Mouse (Mus musculus) MEL (cell line): Measurements from ENCODE around the gene Vegfb. TPM values are rescaled to one million over a fixed set of nuclear protein-coding genes. Genes with fewer than 3 reads are reported as not detected.

Experiments used
- DNase-seq: peaks from one replicate; pipeline ENCODE4 v3.0.0; 2011; ENCODE audit warnings: low read depth, low spot score
- H3K27ac ChIP-seq: 2 replicates; pipeline ENCODE4 v1.5.1; 2012; ENCODE audit warnings: low read depth, mild to moderate bottlenecking, control low read depth, low read length, moderate library complexity; ENCODE audit not compliant: control insufficient read depth
- H3K27me3 ChIP-seq, 2 experiments: fragments of 150-350 bp in 1 of 2; sonication (generic) in 1 of 2; 2 replicates each; pipeline ENCODE4 v1.6.1; 2012; ENCODE audit warnings: low read length in 2 of 2, mild to moderate bottlenecking in 2 of 2, improper control_type of control experiment in 1 of 2, moderate library complexity in 1 of 2; ENCODE audit not compliant: insufficient read depth in 2 of 2, control insufficient read depth in 1 of 2
- H3K36me3 ChIP-seq, 2 experiments: 2 replicates each; pipeline ENCODE4 v1.6.1; 2012 to 2014; ENCODE audit warnings: low read length in 2 of 2, improper control_type of control experiment in 1 of 2, inconsistent platforms in 1 of 2, mild to moderate bottlenecking in 1 of 2; ENCODE audit not compliant: insufficient read depth in 2 of 2, control insufficient read depth in 1 of 2
- H3K4me1 ChIP-seq, 2 experiments: fragments of 150-350 bp in 1 of 2; sonication (generic) in 1 of 2; 2 replicates each; pipeline ENCODE4 v1.6.1; 2012; ENCODE audit warnings: low read length in 2 of 2, improper control_type of control experiment in 1 of 2, mild to moderate bottlenecking in 1 of 2; ENCODE audit not compliant: insufficient read depth in 2 of 2, control insufficient read depth in 1 of 2
- H3K4me3 ChIP-seq, 2 experiments: fragments of 150-350 bp in 1 of 2; sonication (generic) in 1 of 2; 2 replicates each; pipeline ENCODE4 v1.5.1; 2012; ENCODE audit warnings: low read depth in 2 of 2, low read length in 2 of 2, mild to moderate bottlenecking in 2 of 2, moderate library complexity in 2 of 2, control low read depth in 1 of 2, improper control_type of control experiment in 1 of 2; ENCODE audit not compliant: control insufficient read depth in 1 of 2, insufficient read depth in 1 of 2
- H3K79me2 ChIP-seq: 2 replicates; pipeline ENCODE4 v1.6.1; 2012; ENCODE audit warnings: mild to moderate bottlenecking, low read length, moderate library complexity; ENCODE audit not compliant: control insufficient read depth, poor library complexity, insufficient read depth
- H3K9ac ChIP-seq: 2 replicates; pipeline ENCODE4 v1.6.1; 2012; ENCODE audit warnings: low read depth, mild to moderate bottlenecking, control low read depth, low read length, moderate library complexity; ENCODE audit not compliant: control insufficient read depth, poor library complexity, severe bottlenecking
- H3K9me3 ChIP-seq: fragments of 150-350 bp; sonication (generic); replicated peaks from 2 replicates; pipeline ENCODE4 v1.6.1; 2012; ENCODE audit warnings: mild to moderate bottlenecking, low read length, improper control_type of control experiment, moderate library complexity; ENCODE audit not compliant: insufficient read depth
- CTCF ChIP-seq, 3 experiments: IDR thresholded peaks in 2 of 3; conservative IDR thresholded peaks in 1 of 3; 2 replicates each; pipeline ENCODE4 v1.5.1; 2011 to 2012; ENCODE audit warnings: low read length in 3 of 3, low read depth in 2 of 3, mild to moderate bottlenecking in 2 of 3, improper control_type of control experiment in 1 of 3, inconsistent platforms in 1 of 3, mixed read lengths in 1 of 3, moderate library complexity in 1 of 3; ENCODE audit not compliant: control insufficient read depth in 1 of 3, insufficient read depth in 1 of 3, poor library complexity in 1 of 3, severe bottlenecking in 1 of 3
- EP300 ChIP-seq, 2 experiments: IDR thresholded peaks; 2 replicates each; pipeline ENCODE4 v1.6.1; 2011; ENCODE audit warnings: improper control_type of control experiment in 2 of 2, low read length in 2 of 2, low read depth in 1 of 2, mild to moderate bottlenecking in 1 of 2
- GABPA ChIP-seq: IDR thresholded peaks from 2 replicates; pipeline ENCODE4 v1.6.1; 2012; ENCODE audit warnings: low read depth, mild to moderate bottlenecking, inconsistent platforms, low read length, improper control_type of control experiment, moderate library complexity
- GATA1 ChIP-seq: IDR thresholded peaks from 2 replicates; pipeline ENCODE4 v1.6.1; 2011; ENCODE audit warnings: low read depth, low read length, improper control_type of control experiment
- HCFC1 ChIP-seq: IDR thresholded peaks from 2 replicates; pipeline ENCODE4 v1.6.1; 2012; ENCODE audit warnings: low read depth, mild to moderate bottlenecking, inconsistent platforms, low read length, improper control_type of control experiment, moderate library complexity
- KAT2A ChIP-seq: conservative IDR thresholded peaks from 2 replicates; pipeline ENCODE4 v1.6.1; 2012; ENCODE audit warnings: low read depth, low read length, improper control_type of control experiment, inconsistent platforms
- MEF2A ChIP-seq: IDR thresholded peaks from 2 replicates; pipeline ENCODE4 v1.6.1; 2014; ENCODE audit warnings: low read depth, mild to moderate bottlenecking, inconsistent platforms, low read length, improper control_type of control experiment; ENCODE audit not compliant: poor library complexity, insufficient replicate concordance, severe bottlenecking; ENCODE audit errors: extremely low read depth
- MXI1 ChIP-seq: IDR thresholded peaks from 2 replicates; pipeline ENCODE4 v1.6.1; 2011; ENCODE audit warnings: mild to moderate bottlenecking, low read depth, low read length, improper control_type of control experiment
- NELFE ChIP-seq: IDR thresholded peaks from 2 replicates; pipeline ENCODE4 v1.6.1; 2011; ENCODE audit warnings: low read depth, low read length, improper control_type of control experiment
- POLR2A ChIP-seq, 2 experiments: IDR thresholded peaks; 2 replicates each; pipeline ENCODE4 v1.6.1; 2011 to 2012; ENCODE audit warnings: low read length in 2 of 2, mild to moderate bottlenecking in 2 of 2, control low read depth in 1 of 2, improper control_type of control experiment in 1 of 2, low read depth in 1 of 2, moderate library complexity in 1 of 2; ENCODE audit not compliant: control insufficient read depth in 1 of 2, insufficient read depth in 1 of 2, poor library complexity in 1 of 2
- POLR2AphosphoS2 ChIP-seq: IDR thresholded peaks from 2 replicates; pipeline ENCODE4 v1.6.1; 2011; ENCODE audit warnings: low read length, improper control_type of control experiment
- RAD21 ChIP-seq: IDR thresholded peaks from 2 replicates; pipeline ENCODE4 v1.6.1; 2011; ENCODE audit warnings: mild to moderate bottlenecking, low read depth, low read length, improper control_type of control experiment
- SIN3A ChIP-seq: IDR thresholded peaks from 2 replicates; pipeline ENCODE4 v1.6.1; 2012; ENCODE audit warnings: low read length, improper control_type of control experiment, inconsistent platforms
- SMC3 ChIP-seq: IDR thresholded peaks from 2 replicates; pipeline ENCODE4 v1.6.1; 2011; ENCODE audit warnings: low read depth, low read length, improper control_type of control experiment
- TAL1 ChIP-seq: IDR thresholded peaks from 2 replicates; pipeline ENCODE4 v1.6.1; 2012; ENCODE audit warnings: mild to moderate bottlenecking, inconsistent platforms, low read length, moderate library complexity, mixed read lengths
- USF1 ChIP-seq: IDR thresholded peaks from 2 replicates; pipeline ENCODE4 v1.6.1; 2014; ENCODE audit warnings: low read depth, mild to moderate bottlenecking, inconsistent platforms, low read length, improper control_type of control experiment, moderate library complexity
- ZKSCAN1 ChIP-seq: IDR thresholded peaks from 2 replicates; pipeline ENCODE4 v1.6.1; 2012; ENCODE audit warnings: low read depth, mild to moderate bottlenecking, inconsistent platforms, low read length, improper control_type of control experiment, moderate library complexity
- ZNF384 ChIP-seq: IDR thresholded peaks from 2 replicates; pipeline ENCODE4 v1.6.1; 2012; ENCODE audit warnings: low read depth, mild to moderate bottlenecking, inconsistent platforms, low read length, improper control_type of control experiment
- polyA plus RNA-seq, 2 experiments: library from polyadenylated mRNA; stranded (reverse) in 1 of 2; unstranded in 1 of 2; fragments of >175 nt in 1 of 2; fragments of >200 nt in 1 of 2; gene quantifications; 2 replicates each; pipeline versions ENCODE4 v1.2.1 to v1.2.4; 2012; ENCODE audit warnings: low replicate concordance in 2 of 2, low read depth in 1 of 2; ENCODE audit not compliant: insufficient read length in 2 of 2, insufficient read depth in 1 of 2, missing spikeins in 1 of 2
- total RNA-seq: library from RNA; depleted of rRNA; stranded (reverse); fragments of 300-350 nt; gene quantifications from 2 replicates; pipeline ENCODE4 v1.2.3, GENCODE M21; 2012; rRNA removed

Vegfb gene
- total RNA-seq (11.2 and 11.5 TPM in 2 replicates), polyA plus RNA-seq (10 to 100 TPM in 1 of 2 experiments, not detected in 1; 67.6 TPM)

GRCm38 (mm10) chr19:6987061-6987903 lies at the start of gene Vegfb:
Vegfb (minus strand) TSS chr19:6987651.
- Histone ChIP-seq H3K4me1 (peaks cover 12 to 18% of the 10 kb centered on the region in 2 experiments), H3K9ac (peak within 1 kb of the TSS; percentile 94), H3K36me3 (peaks cover 0 to 7% of the 10 kb centered on the region in 2 experiments; a peak in 2 of 4 replicates), H3K27ac (peak within 1 kb of the TSS; percentile 55), H3K9me3 (no peaks in the 10 kb centered on the region), H3K4me3 (peak within 1 kb of the TSS; percentile 78 to 85), H3K79me2 (peaks cover 7% of the 10 kb centered on the region; the same call in 1 of the 2 replicates), H3K27me3 (no peaks in the 10 kb centered on the region)
- TF ChIP-seq SIN3A (peak; percentile 39; the same call in 1 of the 2 replicates), MXI1 (peak; percentile 58; the same call in 1 of the 2 replicates), NELFE (peak; percentile 35), USF1 (peak; percentile 79), ZKSCAN1 (no peak), GATA1 (no peak), POLR2AphosphoS2 (0 out of 2 replicates have a peak, but pooled peaks have one; percentile 32), RAD21 (no peak), HCFC1 (peak; percentile 24), POLR2A (IDR thresholded peaks at IDR 0.05; ENCODE audit: control insufficient read depth in 1 of 2, insufficient read depth in 1 of 2, low read depth in 1 of 2, low read length in 2 of 2, poor library complexity in 1 of 2) (peak in 1 of 2 experiments; percentile 52; a peak in 2 of 4 replicates)
- peak; percentile 68 for DNase-seq

GRCm38 (mm10) chr19:7034006-7034405 lies 46.6 kb upstream of the Vegfb start:
- H3K9me3 ChIP-seq = no peaks in the 10 kb centered on the region
- no peak overlapping the region for H3K9ac ChIP-seq
- H3K79me2 ChIP-seq = peaks cover 34% of the 10 kb centered on the region
- peaks cover 0 to 16% of the 10 kb centered on the region in 2 experiments; a peak in 3 of 4 replicates for H3K4me1 ChIP-seq
- H3K4me3 ChIP-seq = no peak overlapping the region
- H3K27me3 ChIP-seq = no peaks in the 10 kb centered on the region
- peaks cover 20 to 42% of the 10 kb centered on the region in 2 experiments for H3K36me3 ChIP-seq
- no peak for DNase-seq
- TF ChIP-seq CTCF (IDR thresholded peaks at IDR 0.05 in 2 of 3, conservative IDR thresholded peaks at IDR 0.05 in 1 of 3; ENCODE audit: control insufficient read depth in 1 of 3, insufficient read depth in 1 of 3, low read depth in 2 of 3, low read length in 3 of 3, poor library complexity in 1 of 3, severe bottlenecking in 1 of 3) (0 out of 6 replicates have a peak, but pooled peaks of 1 of the 3 experiments have one; percentile 10), TAL1 (no peak)
- no peak overlapping the region for H3K27ac ChIP-seq

DNA sequence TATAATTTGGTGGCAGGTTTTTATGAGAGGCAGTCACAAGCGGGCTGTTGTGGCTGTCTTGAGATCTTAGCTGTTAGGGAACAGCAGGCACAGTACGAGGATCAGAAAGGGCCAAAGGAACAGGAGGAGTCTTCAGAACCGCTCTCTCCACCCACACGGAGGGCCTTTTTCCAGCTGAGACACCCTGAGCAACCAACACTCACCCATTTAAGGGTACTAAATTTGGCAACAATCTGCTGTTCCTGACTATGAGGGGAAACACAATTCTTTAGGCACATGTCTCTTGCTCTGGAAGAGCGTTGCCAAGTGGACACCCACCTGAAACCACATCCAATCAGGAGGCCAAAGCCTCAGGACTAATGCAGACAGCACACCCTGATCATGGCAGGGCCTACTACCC lies 42.1 kb upstream of the Vegfb start:
- no peak overlapping the region for H3K9ac ChIP-seq
- no peak for TF ChIP-seq SIN3A
- no peak for TF ChIP-seq KAT2A
- TF ChIP-seq ZNF384 = no peak
- TF ChIP-seq GABPA = no peak
- TF ChIP-seq MEF2A = no peak
- no peak for TF ChIP-seq EP300 (IDR thresholded peaks at IDR 0.05; ENCODE audit: low read depth in 1 of 2, low read length in 2 of 2)
- no peak for TF ChIP-seq SMC3
- H3K4me3 ChIP-seq = no peak overlapping the region
- no peaks in the 10 kb centered on the region for H3K4me1 ChIP-seq
- no peaks in the 10 kb centered on the region; the same call in 1 of the 2 replicates for H3K79me2 ChIP-seq
- H3K27ac ChIP-seq = no peak overlapping the region
- peaks cover 2 to 46% of the 10 kb centered on the region in 2 experiments; a peak in 2 of 4 replicates for H3K36me3 ChIP-seq
- no peak for DNase-seq
- H3K27me3 ChIP-seq = no peaks in the 10 kb centered on the region
- H3K9me3 ChIP-seq = no peaks in the 10 kb centered on the region
